Mouse (Mus musculus) cortical plate, adult 2 months (tissue): Measurements from ENCODE around the gene Nudt1.

Experiments
- CTCF ChIP-seq: fragments of 200-500 bp; IDR thresholded peaks from 2 replicates; pipeline ENCODE4 v1.5.1; 2011; ENCODE audit warnings: mild to moderate bottlenecking, control low read depth, low read length; ENCODE audit not compliant: insufficient read depth; ENCODE audit errors: extremely low read depth
- POLR2A ChIP-seq: fragments of 200-500 bp; IDR thresholded peaks from 2 replicates; pipeline ENCODE4 v1.6.1; 2011; ENCODE audit warnings: mild to moderate bottlenecking, low read length, control low read depth; ENCODE audit not compliant: insufficient read depth; ENCODE audit errors: extremely low read depth

DNA sequence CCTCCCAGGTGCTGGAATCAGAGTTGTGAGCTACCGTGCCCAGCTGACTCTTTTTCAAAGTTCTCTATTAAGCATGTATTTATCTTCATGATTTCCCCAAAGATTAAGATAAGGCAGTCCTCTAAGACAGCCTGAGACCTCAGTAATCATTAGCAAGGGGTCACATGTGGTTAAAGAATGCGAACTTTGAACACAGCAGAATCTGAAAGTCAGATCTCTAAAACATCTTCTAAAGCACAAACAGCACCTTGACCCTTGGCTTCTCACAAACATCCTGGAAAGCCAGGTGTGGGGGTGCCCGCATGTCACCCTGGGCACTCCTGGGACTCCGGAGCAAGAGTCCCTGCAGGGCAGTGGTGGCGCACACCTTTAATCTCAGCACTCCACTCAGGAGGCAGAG lies 43.0 kb downstream of the Nudt1 start:
- no peak for TF ChIP-seq POLR2A
- TF ChIP-seq CTCF, result no peak
